Mouse (Mus musculus): Measurements from ENCODE around the gene Aanat.

DNA sequence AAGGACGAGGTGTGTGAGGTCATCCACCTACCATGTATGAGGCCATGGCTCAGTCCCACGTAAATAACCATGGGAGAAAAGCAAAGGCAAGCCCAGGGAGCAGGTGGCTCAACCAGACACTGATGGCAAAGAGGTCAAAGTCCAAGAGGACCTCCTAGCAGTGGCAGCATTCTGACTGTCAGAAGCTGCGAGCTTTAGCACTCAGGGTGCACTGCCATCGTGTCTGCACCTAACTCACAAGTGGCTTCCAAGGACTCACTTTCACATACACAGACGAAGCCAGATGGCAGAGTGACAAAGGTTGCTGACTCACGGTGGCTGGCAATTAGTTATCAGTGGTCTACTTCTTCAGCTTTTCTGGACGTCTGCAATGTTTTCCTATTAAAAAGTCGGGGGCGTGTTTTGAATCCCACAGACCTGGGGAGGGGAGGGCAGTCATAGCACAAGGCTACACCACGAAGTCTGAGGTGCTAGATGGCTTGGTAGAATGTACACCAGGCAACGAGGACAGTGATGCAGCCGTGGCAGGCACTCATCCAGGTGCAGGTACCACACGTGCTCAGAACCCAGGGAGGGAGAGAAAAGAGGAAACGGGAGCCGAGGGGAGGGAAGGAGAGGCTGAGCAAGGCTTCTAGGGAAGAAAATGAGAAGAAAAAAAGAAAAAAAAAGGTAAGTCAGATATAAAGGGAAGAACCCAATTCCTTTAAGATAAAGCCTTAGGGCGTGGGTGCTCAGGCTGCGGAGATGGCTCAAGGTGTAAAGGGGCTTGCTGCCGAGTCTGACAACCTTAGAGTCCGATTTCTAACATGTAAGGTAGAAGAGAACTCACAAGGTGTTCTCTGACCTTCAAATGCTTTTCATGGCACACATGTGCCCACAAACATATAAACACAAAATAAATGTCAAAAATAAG, 14.2 kb upstream of the Aanat start:
- TF ChIP-seq POLR2A (IDR thresholded peaks at IDR 0.05; ENCODE audit: control insufficient read depth, low read depth, low read length) (no peak), CTCF (IDR thresholded peaks at IDR 0.05; ENCODE audit: control insufficient read depth, insufficient read depth, insufficient replicate concordance, low read depth, low read length) (no peak)

Data from testis, adult 2 months (tissue).